Mouse (Mus musculus) liver, embryonic 12.5 days (tissue): ENCODE data around the gene Slc44a1. TPM values are rescaled to one million over a fixed set of nuclear protein-coding genes. Genes with fewer than 3 reads are reported as not detected.

Experiments
- ATAC-seq: fragments of 200-750 bp; cut with Nextera tagmentation; 2 replicates; pipeline ENCODE4 v1.8.0; 2017; ENCODE audit warnings: moderate number of reproducible peaks, mild to moderate bottlenecking, moderate library complexity
- H3K27ac ChIP-seq: fragments of 300-500 bp; sonication (generic); 2 replicates; pipeline ENCODE4 v1.5.1; 2016; ENCODE audit warnings: mild to moderate bottlenecking
- H3K27me3 ChIP-seq: fragments of 300-500 bp; sonication (generic); replicated peaks from 2 replicates; pipeline ENCODE4 v1.6.1; 2016; ENCODE audit warnings: mild to moderate bottlenecking, moderate library complexity
- H3K36me3 ChIP-seq: fragments of 300-500 bp; sonication (generic); 2 replicates; pipeline ENCODE4 v1.6.1; 2016; ENCODE audit warnings: mild to moderate bottlenecking, moderate library complexity
- H3K4me1 ChIP-seq: fragments of 300-500 bp; sonication (generic); 2 replicates; pipeline ENCODE4 v1.6.1; 2016
- H3K4me2 ChIP-seq: fragments of 300-500 bp; sonication (generic); 2 replicates; pipeline ENCODE4 v1.6.1; 2016; ENCODE audit warnings: mild to moderate bottlenecking, moderate library complexity
- H3K4me3 ChIP-seq: fragments of 300-500 bp; sonication (generic); 2 replicates; pipeline ENCODE4 v1.5.1; 2016; ENCODE audit warnings: mild to moderate bottlenecking, moderate library complexity
- H3K9ac ChIP-seq: fragments of 300-500 bp; sonication (generic); 2 replicates; pipeline ENCODE4 v1.6.1; 2016; ENCODE audit warnings: mild to moderate bottlenecking, moderate library complexity
- H3K9me3 ChIP-seq: fragments of 300-500 bp; sonication (generic); replicated peaks from 2 replicates; pipeline ENCODE4 v1.6.1; 2016; ENCODE audit warnings: mild to moderate bottlenecking, moderate library complexity
- WGBS: fragments of 180-500 bp; shearing (Covaris S2); methylation state at CpG from one replicate; pipeline ENCODE4 v1.1.7; 2016; ENCODE audit not compliant: insufficient replicate concordance; 5-methylcytosine and 5-hydroxymethylcytosine counted together
- polyA plus RNA-seq: library from polyadenylated mRNA; unstranded; fragments of >200 nt; fragmentation: Nextera tagmentation; extraction: Ambion mirVana; gene quantifications from 2 replicates; pipeline ENCODE4 v1.2.1, GENCODE M21; 2016

Gene Slc44a1
- polyA plus RNA-seq, 1 experiment from 2014 or later: 14.0 TPM

- Histone ChIP-seq H3K27me3 (no peaks in the 10 kb centered on the region), H3K4me2 (no peak overlapping the region), H3K9ac (no peak overlapping the region), H3K27ac (no peak overlapping the region), H3K4me3 (no peak overlapping the region), H3K36me3 (no peaks in the 10 kb centered on the region), H3K9me3 (no peaks in the 10 kb centered on the region), H3K4me1 (peaks cover 26% of the 10 kb centered on the region)
- ATAC-seq: 0 out of 2 replicates have a peak, but pooled peaks have one; percentile 38
- WGBS: 51% methylated on average over 6 of the region's 6 CpGs
Observed at GRCm38 (mm10) chr4:53456570-53456969, 16.4 kb downstream of the Slc44a1 start.

DNA sequence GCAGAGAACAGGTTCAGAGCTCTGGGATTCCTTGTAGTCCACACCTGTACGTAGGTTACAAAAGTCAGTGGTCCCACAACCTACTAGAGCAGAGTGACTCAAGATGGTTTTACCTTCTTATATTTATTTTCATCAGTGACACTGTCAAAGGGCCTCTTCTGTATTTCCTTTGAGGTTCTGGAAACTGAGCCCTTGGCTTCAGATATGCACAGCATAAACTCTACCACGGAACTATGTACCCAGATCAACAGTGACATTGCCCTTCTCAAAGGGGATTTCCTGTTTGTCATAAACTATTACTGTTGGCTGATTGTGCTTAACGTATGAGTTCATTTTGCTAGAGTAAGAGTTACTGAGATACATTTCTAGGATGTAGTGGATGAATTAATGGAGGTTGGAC, 18.3 kb downstream of the Slc44a1 start:
- H3K9me3 ChIP-seq: no peaks in the 10 kb centered on the region
- 65% methylated on average over 3 of the region's 3 CpGs for WGBS
- no peak overlapping the region for H3K9ac ChIP-seq
- no peak overlapping the region for H3K4me2 ChIP-seq
- no peaks in the 10 kb centered on the region for H3K36me3 ChIP-seq
- H3K4me1 ChIP-seq: peaks cover 9% of the 10 kb centered on the region
- no peak overlapping the region for H3K4me3 ChIP-seq
- H3K27me3 ChIP-seq: no peaks in the 10 kb centered on the region
- no peak overlapping the region for H3K27ac ChIP-seq
- ATAC-seq: no peak

- H3K4me1 ChIP-seq: peaks cover 9% of the 10 kb centered on the region; the same call in 1 of the 2 replicates
- no peak overlapping the region for H3K4me3 ChIP-seq
- H3K36me3 ChIP-seq: no peaks in the 10 kb centered on the region
- WGBS: 59% methylated on average over 7 of the region's 7 CpGs
- H3K9me3 ChIP-seq: no peaks in the 10 kb centered on the region
- H3K27me3 ChIP-seq: no peaks in the 10 kb centered on the region
- no peak overlapping the region for H3K4me2 ChIP-seq
- no peak overlapping the region for H3K27ac ChIP-seq
- ATAC-seq: peak; percentile 75
- H3K9ac ChIP-seq: no peak overlapping the region
Observed at GRCm38 (mm10) chr4:53459697-53460096, 19.5 kb downstream of the Slc44a1 start.

DNA sequence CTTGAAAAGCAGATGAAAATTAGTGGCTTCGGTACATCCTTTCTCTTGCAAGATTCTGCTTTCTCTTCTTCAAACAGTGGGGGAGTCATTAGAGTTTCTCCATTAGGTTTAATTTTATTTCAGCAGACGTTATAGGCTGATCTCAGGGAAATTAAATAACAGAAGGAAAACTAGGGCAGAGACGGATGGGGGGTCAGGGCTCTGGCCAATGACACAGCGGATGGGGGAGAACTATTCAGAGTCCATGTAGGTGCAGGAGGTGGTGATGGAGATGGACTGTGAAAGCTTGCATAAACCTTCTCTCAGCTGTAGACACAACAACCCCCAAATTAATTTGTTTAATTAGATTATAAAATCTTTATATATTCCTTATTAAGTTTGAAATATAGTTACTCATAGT, 20.8 kb downstream of the Slc44a1 start:
- Histone ChIP-seq H3K9me3 (no peaks in the 10 kb centered on the region), H3K36me3 (no peaks in the 10 kb centered on the region), H3K4me2 (no peak overlapping the region), H3K9ac (no peak overlapping the region), H3K4me3 (no peak overlapping the region), H3K4me1 (peaks cover 9% of the 10 kb centered on the region; the same call in 1 of the 2 replicates), H3K27ac (no peak overlapping the region), H3K27me3 (no peaks in the 10 kb centered on the region)
- 68% methylated on average over 4 of the region's 4 CpGs for WGBS
- ATAC-seq: no peak

- 72% methylated on average over 5 of the region's 5 CpGs for WGBS
- no peak overlapping the region for H3K27ac ChIP-seq
- H3K9me3 ChIP-seq: no peaks in the 10 kb centered on the region
- no peak overlapping the region for H3K4me3 ChIP-seq
- H3K9ac ChIP-seq: no peak overlapping the region
- H3K27me3 ChIP-seq: no peaks in the 10 kb centered on the region
- peaks cover 9% of the 10 kb centered on the region; the same call in 1 of the 2 replicates for H3K4me1 ChIP-seq
- no peaks in the 10 kb centered on the region for H3K36me3 ChIP-seq
- H3K4me2 ChIP-seq: no peak overlapping the region
- no peak for ATAC-seq
Observed at GRCm38 (mm10) chr4:53462069-53462468, 21.9 kb downstream of the Slc44a1 start.

- H3K4me1 ChIP-seq: peaks cover 9% of the 10 kb centered on the region; the same call in 1 of the 2 replicates
- H3K4me3 ChIP-seq: no peak overlapping the region
- H3K27ac ChIP-seq: no peak overlapping the region
- no peak for ATAC-seq
- WGBS: 75% methylated on average over 18 of the region's 18 CpGs
- no peaks in the 10 kb centered on the region for H3K27me3 ChIP-seq
- H3K9me3 ChIP-seq: no peaks in the 10 kb centered on the region
- H3K9ac ChIP-seq: no peak overlapping the region
- no peaks in the 10 kb centered on the region for H3K36me3 ChIP-seq
- H3K4me2 ChIP-seq: no peak overlapping the region
Observed at GRCm38 (mm10) chr4:53462505-53463251, 22.5 kb downstream of the Slc44a1 start.

- no peak overlapping the region for H3K4me3 ChIP-seq
- no peak for ATAC-seq
- no peaks in the 10 kb centered on the region for H3K4me1 ChIP-seq
- H3K27ac ChIP-seq: no peak overlapping the region
- H3K36me3 ChIP-seq: no peaks in the 10 kb centered on the region
- no peaks in the 10 kb centered on the region for H3K9me3 ChIP-seq
- WGBS: 60% methylated on average over 1 of the region's 1 CpGs
- no peaks in the 10 kb centered on the region for H3K27me3 ChIP-seq
- H3K9ac ChIP-seq: no peak overlapping the region
- no peak overlapping the region for H3K4me2 ChIP-seq
Observed at GRCm38 (mm10) chr4:53465887-53466286, 25.7 kb downstream of the Slc44a1 start.

GRCm38 (mm10) chr4:53469007-53469406, 28.8 kb downstream of the Slc44a1 start:
- no peak overlapping the region for H3K4me2 ChIP-seq
- H3K9me3 ChIP-seq: no peaks in the 10 kb centered on the region
- WGBS: 36% methylated on average over 6 of the region's 6 CpGs
- no peak overlapping the region for H3K27ac ChIP-seq
- no peak overlapping the region for H3K4me3 ChIP-seq
- H3K4me1 ChIP-seq: no peaks in the 10 kb centered on the region
- no peaks in the 10 kb centered on the region for H3K36me3 ChIP-seq
- H3K9ac ChIP-seq: no peak overlapping the region
- no peaks in the 10 kb centered on the region for H3K27me3 ChIP-seq
- ATAC-seq: no peak

- no peak for ATAC-seq
- 0 out of 2 replicates have a peak, but pooled peaks cover 4% of the 10 kb centered on the region for H3K4me1 ChIP-seq
Observed at GRCm38 (mm10) chr4:53474109-53474508, 33.9 kb downstream of the Slc44a1 start.

DNA sequence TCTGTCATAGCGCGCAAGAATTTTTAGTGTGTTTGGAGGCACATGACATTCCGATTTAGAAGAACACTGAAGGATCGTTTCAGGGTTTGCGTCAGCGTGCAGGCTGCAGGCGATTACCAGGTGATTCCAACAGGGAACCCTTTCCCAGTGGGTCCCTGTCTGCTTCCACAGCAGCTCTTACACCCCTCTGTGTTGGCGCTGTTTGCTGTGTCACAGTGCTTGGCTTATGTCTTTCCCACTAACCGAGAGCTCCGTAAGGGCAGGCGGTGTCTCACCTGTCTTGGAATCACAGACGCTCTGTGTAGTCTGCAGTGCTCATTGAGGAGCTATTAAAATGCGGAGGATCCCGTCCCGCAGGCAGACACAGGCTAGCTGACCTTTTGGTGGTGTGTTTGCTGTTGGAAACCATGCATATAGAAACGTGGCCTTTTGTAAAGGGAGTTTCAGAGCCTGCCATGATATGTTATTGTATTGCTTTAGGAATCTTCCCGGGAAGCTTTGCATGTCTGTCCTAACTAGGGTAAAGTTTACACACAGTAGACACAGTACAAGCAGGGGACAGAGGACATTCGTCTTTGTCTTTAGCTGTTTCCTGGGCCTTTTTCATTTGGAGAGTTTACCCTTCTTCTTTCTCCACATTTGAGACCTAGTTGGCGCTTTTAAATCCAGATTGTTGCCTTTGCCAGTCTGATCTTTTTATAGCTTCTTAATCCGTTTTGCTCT, 35.2 kb downstream of the Slc44a1 start:
- Histone ChIP-seq H3K27me3 (no peaks in the 10 kb centered on the region), H3K9ac (no peak overlapping the region), H3K4me2 (no peak overlapping the region), H3K36me3 (no peaks in the 10 kb centered on the region), H3K4me1 (0 out of 2 replicates have a peak, but pooled peaks cover 4% of the 10 kb centered on the region), H3K9me3 (no peaks in the 10 kb centered on the region), H3K27ac (no peak overlapping the region), H3K4me3 (no peak overlapping the region)
- ATAC-seq: no peak
- 77% methylated on average over 20 of the region's 20 CpGs for WGBS

More at GRCm38 (mm10) chr4:53474109-53474508, 33.9 kb downstream of the Slc44a1 start:
- no peaks in the 10 kb centered on the region for H3K9me3 ChIP-seq
- H3K4me2 ChIP-seq: no peak overlapping the region
- H3K27ac ChIP-seq: no peak overlapping the region
- H3K36me3 ChIP-seq: no peaks in the 10 kb centered on the region
- no peak overlapping the region for H3K9ac ChIP-seq
- no peaks in the 10 kb centered on the region for H3K27me3 ChIP-seq
- H3K4me3 ChIP-seq: no peak overlapping the region

DNA sequence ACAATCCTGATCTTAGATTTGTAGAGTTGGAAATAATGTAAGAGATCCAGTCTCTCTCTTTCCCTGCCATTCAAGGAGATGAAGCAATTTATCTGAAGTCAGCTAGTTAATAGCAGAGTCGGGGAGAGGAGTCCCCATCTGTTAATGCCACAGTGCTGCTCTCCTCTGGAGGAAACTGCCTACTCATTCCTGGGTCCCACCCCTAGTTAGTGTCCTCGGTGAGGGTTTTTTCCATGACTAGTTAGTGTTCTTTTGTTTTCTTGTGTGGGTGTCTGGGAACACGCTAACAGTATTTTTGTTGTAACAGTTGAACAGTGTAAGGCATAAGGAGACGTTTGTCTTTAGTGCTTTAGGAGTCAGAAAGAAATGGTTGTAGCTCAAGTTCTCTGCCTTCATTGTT, 38.4 kb downstream of the Slc44a1 start:
- WGBS: 56% methylated on average over 4 of the region's 4 CpGs
- Histone ChIP-seq H3K27ac (no peak overlapping the region), H3K4me1 (0 out of 2 replicates have a peak, but pooled peaks cover 4% of the 10 kb centered on the region), H3K9me3 (no peaks in the 10 kb centered on the region), H3K4me3 (no peak overlapping the region), H3K36me3 (no peaks in the 10 kb centered on the region), H3K9ac (no peak overlapping the region), H3K4me2 (no peak overlapping the region), H3K27me3 (no peaks in the 10 kb centered on the region)
- ATAC-seq: no peak
